Mouse (Mus musculus): ENCODE data around the gene Neurod2.

DNA sequence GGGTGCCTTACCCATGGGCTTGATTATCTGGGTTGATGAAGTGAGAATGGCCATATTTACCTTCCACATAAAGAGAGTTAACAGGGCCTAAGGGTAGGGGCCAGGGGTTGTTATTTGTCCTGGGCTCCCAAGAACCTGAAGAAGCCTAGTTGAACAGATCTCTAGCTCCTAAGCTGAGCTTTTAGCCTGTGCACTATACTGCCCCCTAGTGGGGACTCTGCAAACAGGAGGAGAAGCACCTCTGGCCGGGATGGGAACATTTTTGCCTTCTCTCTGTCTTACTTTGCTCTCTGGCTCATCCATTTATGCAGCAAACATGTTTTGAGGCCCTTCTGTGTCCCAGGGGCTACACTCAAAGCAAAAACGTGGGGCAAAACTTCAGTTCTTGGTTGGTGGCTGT is 43.0 kb upstream of the Neurod2 start:
- TF ChIP-seq CTCF (IDR thresholded peaks at IDR 0.05; ENCODE audit: insufficient read depth, low read depth, low read length): no peak
- TF ChIP-seq POLR2A (IDR thresholded peaks at IDR 0.05; ENCODE audit: insufficient read depth, low read depth, low read length): no peak

Data from olfactory bulb, adult 2 months (tissue).